Mouse (Mus musculus) heart, adult 9 months (tissue): ENCODE measurements at regions not wholly inside any gene's neighbourhood (a gene's known extent, or its start where the extent isn't known, plus 50 kb on each side); places are given as distances from the start of the nearest gene placed in this dataset.
A peak's percentile ranks its signal among the peaks of the same experiment; 100 is the strongest.

Experiments used
- DNase-seq, 2 experiments: peaks; one replicate each; pipeline ENCODE4 v3.0.0; 2022; ENCODE audit warnings: low spot score in 2 of 2

DNA sequence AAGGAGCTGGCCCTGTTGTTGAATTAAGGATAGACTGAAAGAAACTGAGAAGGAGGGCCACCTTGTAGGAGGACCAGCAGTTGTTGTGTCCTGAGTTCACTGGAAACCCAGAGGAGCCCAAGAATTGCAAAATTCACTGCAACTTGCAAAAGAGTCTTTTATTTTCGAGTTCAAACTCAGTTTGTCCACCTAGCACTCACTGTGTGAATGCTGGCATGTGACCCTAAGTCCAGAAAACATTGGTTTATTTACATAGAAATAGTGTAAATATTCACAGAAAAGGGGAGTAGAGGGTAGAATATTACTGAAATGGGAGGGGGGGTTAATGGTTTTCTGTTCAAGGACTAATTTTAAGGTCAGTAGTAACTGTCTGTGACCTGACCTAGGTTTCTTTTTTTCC lies 394.7 kb downstream of the 4933405O20Rik start:
- no peak for DNase-seq

DNA sequence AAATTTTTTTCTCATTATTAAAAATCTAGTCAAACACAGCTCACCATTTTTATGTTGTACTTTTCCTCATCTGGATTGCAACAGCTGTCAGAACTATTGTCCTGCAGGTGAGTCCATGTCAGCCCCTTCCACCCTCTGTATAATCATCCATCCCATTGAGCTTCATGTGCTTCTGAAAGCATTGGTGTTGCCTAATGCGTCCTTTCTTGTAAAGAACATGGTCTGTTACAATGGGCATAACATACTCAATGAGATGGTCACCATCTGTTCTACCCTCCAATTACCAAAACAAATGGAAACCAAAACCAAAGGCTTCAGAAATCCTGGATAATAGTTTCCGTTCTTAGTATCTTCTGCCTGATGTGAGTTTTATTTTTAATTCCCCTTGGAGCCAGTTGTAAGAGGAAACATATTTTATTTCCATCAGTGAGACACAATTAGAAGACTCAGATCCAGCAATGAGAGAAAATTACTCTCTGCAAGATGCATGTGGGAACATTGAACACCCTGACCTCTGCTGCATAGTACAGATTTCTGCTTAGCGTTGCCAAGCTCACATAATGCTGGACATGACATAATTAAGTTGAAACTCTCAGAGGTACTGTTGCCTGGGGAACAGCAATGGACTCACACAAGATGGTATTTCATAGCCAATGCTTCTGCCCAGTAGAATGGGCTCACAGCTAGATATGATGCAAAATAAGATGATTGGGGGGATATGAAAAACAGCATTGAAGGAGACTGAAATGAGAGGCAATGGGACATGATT lies 443.1 kb downstream of the 4933405O20Rik start:
- peak in 1 of 2 experiments; percentile 5 for DNase-seq

DNA sequence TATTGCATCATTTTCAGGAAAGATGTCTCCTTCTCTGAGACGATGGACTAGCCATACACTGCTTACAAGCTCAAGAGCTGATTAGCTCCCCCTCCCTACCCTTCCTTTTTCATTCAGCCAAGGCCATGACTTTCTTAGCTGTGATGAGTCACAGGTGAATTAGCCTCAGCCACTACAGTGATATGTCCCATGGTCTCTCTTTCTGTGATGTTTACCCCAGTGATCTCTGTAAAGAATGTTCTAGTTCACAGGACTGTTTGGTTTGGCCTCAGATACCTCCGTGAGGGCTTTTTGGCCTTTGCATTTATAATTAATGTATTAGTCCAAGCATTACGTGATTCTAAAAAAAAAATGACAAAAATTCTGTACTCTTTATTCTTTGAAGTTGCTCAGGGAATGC lies 452.5 kb downstream of the 4933405O20Rik start:
- DNase-seq: no peak

GRCm38 (mm10) chr7:51068376-51068775 lies 442.5 kb upstream of the Ano5 start:
- DNase-seq: no peak

- no peak for DNase-seq
Observed at GRCm38 (mm10) chr7:51093774-51094173, 417.1 kb upstream of the Ano5 start.

- no peak for DNase-seq
Observed at GRCm38 (mm10) chr7:51101166-51101565, 409.7 kb upstream of the Ano5 start.

DNA sequence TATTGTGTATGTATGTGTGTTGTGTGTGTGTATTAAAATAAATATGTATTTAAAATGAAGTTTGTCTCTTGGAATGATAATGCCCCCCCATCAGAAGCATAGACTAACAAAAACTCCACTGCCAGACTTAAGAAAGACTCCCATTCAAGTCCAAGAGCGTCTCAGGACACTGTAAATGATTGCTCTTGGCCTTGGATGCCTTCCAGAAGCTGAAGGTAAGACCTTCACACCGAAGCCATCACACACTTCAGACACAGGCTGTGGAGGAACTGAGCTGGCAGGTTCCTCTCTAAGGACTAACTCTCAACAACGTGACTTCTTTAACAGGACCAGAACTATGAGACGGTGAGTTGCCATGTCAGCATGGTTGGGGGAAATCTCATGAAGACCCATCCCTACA lies 370.0 kb upstream of the Ano5 start:
- DNase-seq: no peak

DNA sequence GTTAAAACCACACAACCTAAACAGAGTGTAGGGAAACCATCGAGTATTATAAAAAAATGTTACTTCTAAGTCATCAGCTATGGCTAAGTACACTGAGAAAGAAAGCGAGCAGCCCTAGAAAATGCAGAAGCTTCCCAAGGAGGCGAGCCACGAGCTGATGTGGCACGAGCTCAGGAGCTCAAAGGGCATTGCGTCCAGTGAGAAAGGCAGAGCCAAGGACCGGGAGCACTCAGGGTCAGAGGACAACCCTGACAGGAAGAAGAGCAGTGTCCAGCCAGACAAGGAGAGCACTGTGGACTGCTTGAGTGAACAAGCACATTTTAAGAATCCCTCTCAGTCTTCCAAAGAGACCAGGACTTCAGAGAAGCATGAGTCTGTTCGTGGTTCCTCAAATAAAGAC lies 335.6 kb upstream of the Ano5 start:
- no peak for DNase-seq

- DNase-seq: no peak
Observed at GRCm38 (mm10) chr7:51215487-51216232, 295.2 kb upstream of the Ano5 start.

- DNase-seq: no peak
Observed at GRCm38 (mm10) chr7:51216233-51216605, 294.6 kb upstream of the Ano5 start.

GRCm38 (mm10) chr7:51221351-51221750 lies 289.5 kb upstream of the Ano5 start:
- DNase-seq: no peak

DNA sequence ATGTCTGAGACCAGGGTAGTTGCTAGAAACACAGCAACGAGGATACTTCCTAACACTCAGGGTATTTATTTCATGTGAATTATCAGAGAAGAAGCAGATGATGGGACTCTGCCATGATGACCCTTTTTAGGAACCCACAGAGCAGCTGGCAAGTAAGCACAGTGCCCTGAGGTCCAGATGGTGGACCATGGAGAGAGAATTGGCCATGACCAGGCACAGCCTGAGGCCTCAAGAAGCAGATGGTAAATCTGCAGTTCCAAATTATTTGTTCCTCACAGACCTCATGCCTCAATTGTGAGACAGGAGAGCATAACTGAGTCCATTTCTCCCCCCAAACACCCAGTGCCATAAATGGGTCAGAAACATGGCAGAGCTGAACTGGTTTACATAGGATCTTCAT lies 289.0 kb upstream of the Ano5 start:
- no peak for DNase-seq

GRCm38 (mm10) chr7:51227136-51227535 lies 283.7 kb upstream of the Ano5 start:
- DNase-seq: no peak

- DNase-seq: no peak
Observed at GRCm38 (mm10) chr7:51234616-51235015, 276.2 kb upstream of the Ano5 start.

GRCm38 (mm10) chr7:51247695-51248094 lies 263.1 kb upstream of the Ano5 start:
- DNase-seq: no peak

DNA sequence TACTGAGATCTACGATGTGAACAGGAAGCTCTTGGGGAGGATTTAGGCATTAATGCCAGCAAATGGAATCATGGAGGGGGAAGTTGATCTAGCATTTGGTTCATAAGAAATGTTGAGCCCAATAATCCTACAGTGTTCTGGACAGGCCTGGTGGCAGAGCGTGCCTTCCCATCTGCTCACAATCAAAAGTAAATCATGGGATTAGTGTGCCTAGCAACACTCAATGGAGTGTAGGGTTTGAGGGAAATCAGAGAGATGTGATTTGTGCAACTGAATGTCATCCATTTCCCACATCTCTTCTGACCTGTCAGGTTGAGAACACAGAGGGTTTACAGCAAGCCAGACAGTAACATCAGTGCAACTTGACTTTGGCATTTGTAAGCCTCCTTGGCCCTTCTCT lies 256.4 kb upstream of the Ano5 start:
- DNase-seq: no peak

DNA sequence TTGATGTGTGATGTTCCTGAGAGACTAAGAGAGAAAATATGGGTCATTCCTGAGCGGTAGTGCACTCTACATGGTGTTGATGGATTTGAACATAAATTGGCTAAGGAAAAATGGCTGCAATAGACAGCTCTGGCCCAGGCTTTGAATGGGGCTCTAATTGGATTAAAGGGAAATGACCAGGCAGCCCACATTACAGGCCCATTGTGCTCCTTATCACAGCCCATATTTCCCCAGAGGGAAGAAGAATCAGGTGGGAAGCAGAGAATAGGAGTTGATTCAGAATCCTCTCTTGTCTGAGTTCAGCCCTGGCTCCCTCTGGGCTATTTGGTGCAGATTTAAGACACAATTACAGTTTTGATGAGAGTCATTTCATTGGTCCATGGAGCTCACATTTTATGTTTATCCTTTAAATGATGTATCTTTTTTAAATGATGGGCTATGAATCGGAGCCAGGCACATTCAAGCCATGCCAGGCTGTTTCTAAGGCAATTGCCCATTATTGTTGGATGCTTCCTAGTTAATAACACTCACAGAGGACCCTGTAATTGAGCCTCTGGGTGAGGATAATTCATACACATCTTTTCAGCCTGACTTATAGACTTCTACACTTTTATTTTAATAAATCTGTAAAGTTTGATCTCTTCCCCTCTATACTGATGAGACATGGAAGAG lies 251.5 kb upstream of the Ano5 start:
- DNase-seq: no peak

GRCm38 (mm10) chr7:51264166-51264565 lies 246.7 kb upstream of the Ano5 start:
- DNase-seq: no peak

GRCm38 (mm10) chr7:51265896-51266295 lies 244.9 kb upstream of the Ano5 start:
- no peak for DNase-seq

- DNase-seq: no peak
Observed at GRCm38 (mm10) chr7:51266879-51267278, 243.9 kb upstream of the Ano5 start.

GRCm38 (mm10) chr7:51268743-51269142 lies 242.1 kb upstream of the Ano5 start:
- DNase-seq: no peak

DNA sequence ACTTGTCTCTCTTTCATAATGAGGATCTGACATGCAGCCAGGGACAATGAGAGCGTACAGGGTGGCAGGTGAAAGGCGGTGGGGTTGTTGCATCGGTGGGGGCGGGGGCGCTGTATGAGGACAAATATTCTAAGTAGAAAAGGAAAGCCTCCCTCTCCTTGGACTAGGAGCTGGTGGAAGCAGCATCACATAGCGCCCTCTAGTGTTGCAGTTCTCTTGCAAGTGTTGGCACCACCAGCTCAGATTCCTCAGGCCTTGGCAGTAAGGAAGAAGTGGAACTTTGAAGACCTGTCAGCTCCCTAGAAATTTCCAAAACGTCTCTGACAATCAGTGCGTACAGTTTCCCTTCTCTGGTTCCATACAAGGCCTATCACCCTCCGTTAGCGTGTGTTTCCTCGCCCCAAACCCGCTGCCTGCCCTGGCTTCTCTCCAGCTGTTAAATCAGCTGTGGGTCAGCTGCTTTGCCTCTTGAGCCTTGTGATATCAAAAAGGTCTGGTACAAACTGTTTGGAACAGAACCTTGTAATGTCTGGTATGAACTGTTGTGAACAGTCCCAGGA lies 240.2 kb upstream of the Ano5 start:
- DNase-seq: peak; percentile 25 to 44
